Mouse (Mus musculus) Muller cell, postnatal 12 days (primary cell): ENCODE data around the gene Fam126a.
A peak's percentile ranks its signal among the peaks of the same experiment; 100 is the strongest.

ENCODE experiments used
- DNase-seq: peaks from one replicate; pipeline ENCODE4 v3.0.0-alpha.2; 2015; ENCODE audit errors: inconsistent ontology term

The Fam126a gene

DNA sequence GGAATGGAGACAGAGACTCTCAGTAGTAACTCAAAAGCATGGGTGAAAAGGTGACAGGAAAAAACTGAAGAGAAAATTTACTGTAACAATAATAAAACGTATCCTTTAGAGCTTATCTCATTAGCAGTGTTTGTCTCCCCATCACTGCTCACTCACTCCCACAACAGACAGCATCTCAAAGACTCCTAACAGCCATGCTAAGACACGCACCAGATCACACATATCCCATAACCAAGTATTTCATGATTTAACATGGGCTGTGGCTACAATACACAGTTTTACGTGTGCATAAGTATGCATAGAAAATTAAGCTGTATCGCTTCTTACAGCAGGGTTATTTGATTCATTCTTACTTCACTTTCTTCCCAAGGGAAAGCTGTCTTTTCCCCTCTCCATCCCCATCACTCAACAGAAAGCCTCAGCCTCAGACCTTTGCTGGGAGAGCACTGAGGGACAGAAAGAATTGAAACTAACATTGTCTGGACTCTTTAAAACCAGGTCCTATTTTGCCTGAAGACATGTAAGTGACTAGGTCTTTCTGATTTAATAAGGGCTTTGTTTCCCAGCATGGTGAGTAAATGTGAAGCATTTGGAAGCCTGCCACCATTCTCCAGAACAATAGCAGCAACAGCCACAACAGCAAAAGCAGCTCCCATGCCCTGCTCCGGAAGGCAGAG lies 37.5 kb downstream of the Fam126a start:
- DNase-seq, result peak; percentile 96

DNA sequence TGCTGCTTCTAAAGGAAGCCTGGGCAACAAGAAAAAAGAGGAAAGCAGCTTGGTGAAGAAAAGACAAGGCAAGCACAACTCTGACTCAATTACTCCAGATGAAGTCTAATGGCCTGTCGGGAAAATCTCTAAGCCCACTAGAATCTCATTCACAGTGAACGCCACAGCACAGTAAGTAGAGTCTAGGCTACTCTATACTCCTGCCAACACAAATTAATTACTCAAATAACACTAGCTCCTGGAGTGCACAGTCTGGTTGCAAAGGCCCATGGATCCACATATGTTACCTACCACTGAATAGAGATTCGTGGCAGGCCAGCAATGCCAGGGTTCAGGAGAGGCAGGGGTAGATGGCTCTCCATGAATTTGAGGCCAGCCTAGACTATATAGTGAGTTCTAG lies 40.5 kb downstream of the Fam126a start:
- DNase-seq, result no peak

DNA sequence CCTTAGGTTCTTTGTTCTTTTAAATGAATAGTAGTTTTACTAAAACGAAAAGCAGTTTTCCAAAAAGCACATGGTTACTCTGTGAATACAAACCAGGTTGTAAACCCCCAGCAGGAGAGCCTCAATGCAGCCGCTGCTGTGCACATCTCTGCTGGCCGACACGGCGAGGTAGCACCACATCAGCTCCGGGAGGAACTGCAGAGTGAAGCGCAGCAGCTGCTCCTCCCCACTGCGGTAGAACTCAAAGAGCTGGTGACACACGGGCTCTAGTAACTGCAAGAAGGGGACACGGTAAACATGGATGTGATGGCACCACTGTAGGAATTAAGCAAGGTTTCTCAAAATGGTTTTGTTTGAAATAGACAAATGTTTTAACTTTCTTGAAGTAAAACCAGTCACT lies 42.7 kb downstream of the Fam126a start:
- DNase-seq, result no peak

DNA sequence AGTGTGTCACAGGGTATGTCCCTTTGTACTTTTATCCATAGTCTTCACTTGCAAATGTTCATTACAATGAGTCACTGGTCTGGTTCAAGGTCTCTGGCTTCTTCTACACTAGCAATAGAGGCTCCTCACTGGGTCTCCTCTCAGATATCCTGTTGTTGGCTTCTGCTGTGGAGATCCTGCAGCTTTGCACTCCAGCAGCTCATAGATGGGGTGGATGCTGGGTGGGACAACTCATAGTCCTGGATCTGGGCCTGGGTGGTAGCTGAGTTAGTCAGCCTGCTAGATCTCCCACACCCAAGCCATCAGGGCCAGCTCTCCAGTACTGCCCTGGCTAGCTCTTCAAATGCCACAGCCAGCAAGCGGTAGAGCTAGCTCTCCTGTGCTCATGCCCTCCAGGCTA lies 48.4 kb downstream of the Fam126a start:
- peak; percentile 24 for DNase-seq

GRCm38 (mm10) chr5:23978516-23978915 lies 52.0 kb downstream of the Fam126a start:
- DNase-seq, result no peak

GRCm38 (mm10) chr5:23974994-23975575 lies 55.4 kb downstream of the Fam126a start:
- DNase-seq, result no peak

DNA sequence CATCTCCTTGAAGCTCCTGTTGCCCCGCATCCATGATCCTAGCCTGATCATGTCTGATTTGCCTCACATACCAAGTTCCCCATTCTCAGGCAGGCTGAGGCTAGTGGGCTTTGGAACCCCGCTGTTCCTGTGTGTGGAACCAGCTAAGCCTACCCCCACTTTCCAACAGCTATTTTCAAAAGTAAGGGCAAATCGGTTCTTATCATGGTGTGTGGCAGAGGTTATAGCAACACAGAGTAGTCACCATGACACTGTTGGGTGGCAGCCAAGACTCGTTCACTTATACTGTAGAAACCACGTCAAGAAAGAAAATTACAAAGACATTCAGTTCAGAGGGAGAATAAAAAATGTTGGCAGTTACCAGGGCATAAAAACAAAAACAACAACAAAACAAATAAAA lies 62.8 kb downstream of the Fam126a start:
- DNase-seq, result peak; percentile 19

GRCm38 (mm10) chr5:23964599-23965165 lies 65.8 kb downstream of the Fam126a start:
- DNase-seq, result no peak

GRCm38 (mm10) chr5:23953047-23953446 lies 77.4 kb downstream of the Fam126a start:
- no peak for DNase-seq

- no peak for DNase-seq
These were observed 82.4 kb downstream of the Fam126a start for GRCm38 (mm10) chr5:23948071-23948470.

DNA sequence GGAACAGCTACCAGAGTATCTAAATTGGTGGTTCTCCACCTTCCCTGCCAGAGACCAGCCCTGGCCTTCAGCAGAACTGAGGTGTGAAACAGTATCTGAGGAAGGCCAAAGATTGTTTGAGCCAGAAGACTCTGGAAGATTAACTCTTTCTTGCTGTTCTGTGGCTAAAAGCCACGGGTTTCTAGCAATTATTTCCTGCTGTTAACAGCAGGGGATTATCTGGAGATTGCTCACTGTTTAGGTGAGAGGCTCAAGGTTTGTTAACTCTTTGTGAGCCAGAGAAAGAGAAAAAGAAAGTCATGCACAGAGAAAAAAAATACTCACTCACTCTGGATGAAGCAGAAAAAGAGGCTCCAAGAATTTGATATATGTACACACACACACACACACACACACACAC lies 85.4 kb downstream of the Fam126a start:
- no peak for DNase-seq

- no peak for DNase-seq
These were observed 87.0 kb downstream of the Fam126a start for GRCm38 (mm10) chr5:23943534-23943933.

GRCm38 (mm10) chr5:23923481-23924165 lies 106.9 kb downstream of the Fam126a start:
- DNase-seq, result no peak

GRCm38 (mm10) chr5:23922516-23923291 lies 107.8 kb downstream of the Fam126a start:
- DNase-seq, result no peak

GRCm38 (mm10) chr5:23921316-23921715 lies 109.2 kb downstream of the Fam126a start:
- DNase-seq, result no peak

- no peak for DNase-seq
These were observed 110.4 kb downstream of the Fam126a start for GRCm38 (mm10) chr5:23919892-23920731.

DNA sequence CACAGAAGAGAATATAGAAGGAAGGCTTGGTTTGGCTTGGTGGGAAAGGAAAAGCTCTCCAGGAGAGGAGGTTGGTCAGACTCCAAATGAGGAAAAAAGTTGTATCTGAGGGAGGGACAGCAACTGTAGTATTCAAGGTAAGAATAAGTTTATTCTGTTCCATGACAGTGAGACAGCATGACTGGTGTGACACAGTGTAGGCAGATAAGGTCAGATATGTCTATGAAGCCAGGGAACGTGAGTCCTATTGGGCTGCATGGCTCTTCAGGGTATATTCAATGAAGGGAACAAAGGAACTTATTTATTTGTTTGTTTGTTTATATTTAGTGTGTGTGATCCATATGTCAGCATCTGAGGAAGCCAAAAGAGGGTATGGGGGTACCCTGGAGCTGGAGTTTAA lies 113.2 kb downstream of the Fam126a start:
- DNase-seq, result no peak

DNA sequence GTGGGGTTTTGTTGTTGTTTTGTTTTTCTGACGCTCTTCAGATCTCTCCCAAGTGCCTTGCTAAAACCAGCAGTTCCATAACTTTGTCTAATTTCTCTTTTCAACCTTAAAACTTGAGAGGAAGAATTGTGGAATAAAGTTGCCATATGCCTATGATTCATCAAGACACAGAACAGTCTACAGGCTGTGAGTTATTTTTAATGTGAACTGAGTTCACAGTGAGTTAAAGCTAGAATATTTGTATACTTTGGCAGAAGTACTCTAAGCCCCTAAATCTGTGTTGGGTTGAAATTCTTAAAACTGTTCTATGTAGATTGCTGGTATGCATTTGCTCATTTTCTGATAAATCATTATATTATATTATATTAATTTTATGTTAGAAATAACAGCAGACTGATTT lies 118.9 kb downstream of the Fam126a start:
- DNase-seq, result no peak

DNA sequence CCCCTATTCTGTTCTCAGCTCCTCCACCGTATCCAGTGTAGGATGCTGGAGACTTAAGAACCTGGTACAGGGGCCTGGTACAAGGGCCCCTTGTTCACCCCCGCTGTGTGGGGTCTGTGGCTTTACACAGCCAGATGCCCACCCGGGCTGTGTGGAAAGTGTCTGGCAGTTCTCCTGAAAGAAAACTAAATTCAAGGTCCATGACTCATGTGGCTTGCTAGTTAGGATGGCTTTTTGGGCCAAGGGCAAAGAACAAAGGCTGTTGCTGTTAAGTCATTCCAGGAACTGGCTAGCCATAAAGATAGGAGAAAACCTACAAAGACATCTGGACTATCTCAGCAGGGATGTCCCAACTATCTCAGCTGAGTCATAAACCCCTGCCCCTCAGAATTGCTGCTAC lies 121.2 kb downstream of the Fam126a start:
- DNase-seq, result no peak

- DNase-seq, result no peak
These were observed 121.9 kb downstream of the Fam126a start for GRCm38 (mm10) chr5:23908486-23909090.

GRCm38 (mm10) chr5:23902221-23902620 lies 128.3 kb downstream of the Fam126a start:
- no peak for DNase-seq
